Mouse (Mus musculus) right cerebral cortex, postnatal 10 days (tissue): ENCODE measurements at regions not wholly inside any gene's neighbourhood (a gene's known extent, or its start where the extent isn't known, plus 50 kb on each side); places are given as distances from the start of the nearest gene placed in this dataset.

Source experiments
- DNase-seq, 2 experiments: peaks; one replicate each; pipeline ENCODE4 v3.0.0; 2021; ENCODE audit warnings: low spot score in 2 of 2

DNA sequence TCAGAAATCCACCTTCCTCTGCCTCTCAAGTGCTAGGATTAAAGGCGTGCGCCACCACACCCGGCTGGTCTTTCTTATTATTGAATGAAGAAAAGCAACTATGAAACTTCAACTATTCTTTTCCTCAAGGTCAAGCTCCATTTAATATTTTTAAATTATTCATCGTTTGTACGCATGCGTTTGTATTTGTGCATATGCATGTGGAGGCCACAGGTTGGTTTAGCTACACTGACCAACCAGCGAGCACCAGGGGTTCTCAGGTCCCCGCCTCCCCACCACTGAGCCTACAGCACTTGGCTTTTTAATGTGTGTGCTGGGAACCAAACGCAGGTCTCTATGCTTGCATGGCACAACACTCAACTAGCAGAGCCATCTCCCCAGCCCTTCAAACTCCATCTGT is 51.0 kb upstream of the Tmem252 start:
- DNase-seq, result no peak

DNA sequence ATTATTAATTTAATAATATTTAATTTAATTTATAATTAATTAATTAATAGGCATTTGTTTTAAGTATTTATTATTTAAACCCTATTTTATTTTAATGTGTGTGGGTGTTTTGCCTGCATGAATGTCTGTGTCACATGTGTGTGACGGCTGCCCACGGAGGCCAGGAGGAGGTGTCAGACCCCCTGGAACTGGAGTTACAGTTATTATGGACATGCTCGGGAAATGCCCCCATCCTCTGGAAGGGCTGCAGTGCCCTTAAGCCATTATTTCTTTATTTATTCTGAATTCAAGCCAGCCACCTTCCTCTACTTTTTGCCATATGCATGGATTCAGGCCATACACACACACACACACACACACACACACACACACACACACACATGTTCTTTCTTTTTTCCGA is 51.5 kb upstream of the Tmem252 start:
- no peak for DNase-seq

DNA sequence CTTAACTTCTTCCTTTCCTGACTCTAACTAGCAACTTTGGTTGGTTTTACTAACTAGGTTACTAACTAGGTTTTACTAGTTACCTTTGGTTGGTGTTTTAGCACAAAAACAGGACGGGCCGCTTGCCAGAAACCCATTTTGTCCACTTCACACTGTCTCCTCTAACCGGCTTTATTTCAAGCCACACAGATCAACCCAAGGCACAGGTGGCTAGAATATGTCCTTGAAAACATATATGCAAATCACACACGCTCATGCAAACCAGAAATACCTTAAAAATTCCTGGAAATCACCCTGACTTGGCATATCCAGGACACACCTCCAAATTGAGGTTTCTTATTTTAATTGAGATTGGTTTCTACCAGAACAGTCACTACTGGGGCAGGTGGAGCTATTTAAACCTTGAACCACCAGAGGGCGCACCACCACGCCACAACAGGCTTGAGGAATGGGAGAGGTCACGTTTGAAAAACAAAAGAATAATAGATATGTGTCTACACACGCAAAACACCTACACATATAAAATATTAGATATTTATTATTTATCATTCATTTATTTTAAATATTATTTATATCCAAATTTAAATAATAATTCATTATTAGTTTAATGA is 52.1 kb upstream of the Tmem252 start:
- peak; percentile 54 to 79 for DNase-seq

DNA sequence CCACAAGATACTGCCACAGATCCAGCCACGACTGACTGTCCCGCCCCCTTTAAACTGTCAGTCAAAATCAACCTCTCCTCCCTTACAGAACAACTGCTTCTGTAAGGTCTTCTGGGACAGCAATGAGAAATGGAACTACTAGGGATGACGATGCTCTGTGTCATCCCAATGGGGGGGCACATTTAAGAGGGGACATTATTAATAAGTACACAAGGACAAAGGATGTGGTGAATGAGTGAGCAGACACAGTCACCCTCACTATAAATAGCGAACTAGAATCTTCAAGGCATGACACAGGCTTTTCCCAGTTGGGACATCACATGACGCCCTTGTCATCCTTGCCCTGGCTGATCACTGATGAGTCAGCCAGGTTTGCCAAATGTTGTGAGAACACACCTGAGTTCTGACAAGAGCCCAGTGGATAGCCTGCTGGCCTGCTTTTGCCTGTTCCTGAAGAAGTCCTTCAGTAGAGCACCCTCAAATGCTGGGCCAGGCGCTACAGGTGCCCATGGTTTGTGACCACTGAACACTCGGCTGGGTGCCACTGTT is 58.0 kb upstream of the Tmem252 start:
- no peak for DNase-seq

DNA sequence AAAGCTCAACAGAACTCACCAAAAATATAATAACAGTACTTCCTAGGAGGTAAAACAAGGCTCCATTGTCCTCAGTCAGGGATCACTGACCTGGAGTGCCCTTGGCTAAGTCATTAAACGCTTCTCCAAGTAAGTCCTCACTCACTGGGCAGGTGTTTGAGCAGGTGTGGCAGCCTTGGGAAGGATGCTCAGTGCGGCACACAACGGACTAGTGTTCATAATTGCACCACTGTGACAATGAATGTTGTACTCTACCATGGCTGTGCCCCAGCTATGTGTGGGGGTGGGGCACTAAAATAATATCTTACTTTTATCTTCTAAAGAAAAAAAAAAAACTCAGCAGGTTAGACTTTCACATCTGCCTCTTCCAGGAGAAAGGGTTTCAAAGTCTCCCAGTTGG is 52.2 kb upstream of the Pip5k1b start:
- no peak for DNase-seq

DNA sequence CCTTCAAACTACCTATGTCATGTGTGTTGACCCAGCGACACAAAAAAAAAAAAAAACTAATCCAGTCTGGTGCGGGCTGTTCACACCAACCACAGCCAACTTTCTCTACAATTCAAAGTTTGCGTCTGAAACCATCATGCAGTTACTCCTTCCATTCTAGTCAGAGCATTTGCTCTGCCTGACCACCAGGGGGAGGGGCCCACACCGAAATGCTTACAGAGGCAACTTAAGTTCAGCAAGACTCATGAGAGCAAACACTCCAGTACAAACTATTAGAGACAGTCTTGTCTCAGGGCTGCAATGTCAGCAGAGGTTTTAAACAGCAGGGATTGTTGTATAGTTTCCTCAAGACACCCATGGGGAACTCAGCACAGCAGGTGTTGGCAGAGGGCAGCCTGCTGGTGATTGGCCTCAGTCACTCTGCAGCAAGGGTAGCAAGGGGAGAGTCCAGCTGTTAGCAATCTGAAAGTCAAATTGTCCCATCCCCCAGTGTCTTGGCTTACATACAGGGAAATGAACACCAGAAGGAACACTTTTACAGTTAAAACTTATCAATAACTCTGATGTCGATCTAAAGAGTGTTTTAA is 50.8 kb upstream of the Pip5k1b start:
- DNase-seq, result no peak
